Mouse (Mus musculus): Measurements from ENCODE around the gene Olfr482. TPM values are rescaled to one million over a fixed set of nuclear protein-coding genes. Genes with fewer than 3 reads are reported as not detected.

Olfr482 gene
- total RNA-seq (2014; fragmentation: Nextera tagmentation) (not detected in 2 replicates), total RNA-seq (2017) (0.10 TPM in 1 of 2 replicates, not detected in the other)

DNA sequence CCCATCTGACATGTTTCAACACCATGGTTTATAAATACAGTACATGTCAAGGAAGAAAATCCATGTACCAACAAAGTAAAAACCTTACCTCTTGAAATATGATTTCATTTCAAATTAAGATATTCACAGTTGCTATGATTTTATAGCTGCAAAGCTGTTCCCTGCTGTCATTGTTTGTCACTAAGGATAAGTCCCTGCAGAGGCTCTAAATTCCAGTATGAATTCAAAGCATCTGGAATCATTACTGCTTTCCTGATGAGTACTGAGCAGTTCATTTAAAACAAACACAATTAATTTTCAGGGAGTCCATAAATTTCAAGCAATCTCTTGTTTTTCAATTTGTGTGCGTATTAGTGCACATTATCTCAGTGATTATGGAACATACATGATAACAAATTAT is at the start of gene Olfr482:
Gene Olfr482 (minus strand): TSS at position 101 of the 400 bp plus-strand sequence.
- ATAC-seq (replicated peaks; ENCODE audit: poor library complexity, severe bottlenecking): no peak

DNA sequence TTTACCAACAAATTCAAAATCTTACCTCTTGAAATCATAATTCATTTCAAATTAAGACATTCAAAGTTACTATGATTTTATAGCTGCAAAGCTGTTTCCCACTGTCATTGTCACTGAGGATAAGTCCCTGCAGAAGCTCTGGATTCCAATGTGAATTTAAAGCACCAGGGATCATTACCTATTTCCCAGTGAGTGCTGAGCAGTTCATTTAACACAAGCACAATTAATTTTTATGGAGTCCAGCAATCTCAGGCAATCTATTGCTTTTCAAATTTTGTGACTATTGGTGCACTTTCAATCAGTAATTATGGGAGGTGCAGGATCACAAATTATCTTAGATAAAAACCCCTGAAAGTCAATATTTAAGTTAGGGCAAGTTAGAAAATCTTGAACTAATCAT is 30.0 kb upstream of the Olfr482 start, which contains the start of gene Olfr484:
Gene Olfr484 (minus strand): TSS at position 101 of the 400 bp plus-strand sequence.
- no peak for ATAC-seq (replicated peaks; ENCODE audit: poor library complexity, severe bottlenecking)

DNA sequence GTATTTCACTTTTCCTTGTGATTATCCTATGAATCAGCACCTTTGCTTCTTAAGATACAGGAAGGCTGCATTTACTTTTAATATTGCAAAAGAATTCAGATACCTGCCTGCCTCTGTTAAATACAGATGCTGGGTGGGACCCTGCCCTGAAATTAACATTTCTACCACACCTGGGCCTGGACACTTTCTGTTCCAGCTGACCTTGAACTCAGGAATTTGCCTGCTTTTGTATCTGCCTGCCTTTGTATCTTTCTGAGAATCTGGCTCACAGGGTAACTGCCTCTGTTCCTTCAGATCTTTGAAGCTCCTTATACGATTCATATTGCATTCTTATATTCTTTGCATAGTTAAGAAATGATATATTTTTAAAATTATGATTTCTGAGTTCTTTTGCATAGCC is 24.0 kb upstream of the Olfr482 start:
- no peak for ATAC-seq (replicated peaks; ENCODE audit: poor library complexity, severe bottlenecking)

DNA sequence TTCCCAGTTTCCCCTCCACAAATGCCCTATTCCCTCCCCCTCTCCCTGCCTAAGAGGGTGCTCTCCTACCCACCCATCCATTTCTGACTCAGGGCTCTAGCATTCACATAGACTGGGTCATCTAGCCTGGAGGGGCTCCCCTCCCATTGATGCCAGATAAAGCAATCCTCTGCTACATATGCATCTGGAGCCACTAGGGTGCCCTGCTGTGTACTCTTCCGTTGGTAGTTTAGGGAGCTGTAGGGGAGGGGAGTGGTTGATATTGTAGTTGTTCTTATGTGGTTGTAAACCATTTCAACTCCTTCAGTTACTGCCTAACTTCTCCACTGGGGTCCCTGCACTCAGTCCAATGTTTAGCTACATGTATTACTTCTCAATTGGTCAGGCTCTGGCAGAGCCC is 23.3 kb upstream of the Olfr482 start:
- ATAC-seq (replicated peaks; ENCODE audit: poor library complexity, severe bottlenecking): no peak

DNA sequence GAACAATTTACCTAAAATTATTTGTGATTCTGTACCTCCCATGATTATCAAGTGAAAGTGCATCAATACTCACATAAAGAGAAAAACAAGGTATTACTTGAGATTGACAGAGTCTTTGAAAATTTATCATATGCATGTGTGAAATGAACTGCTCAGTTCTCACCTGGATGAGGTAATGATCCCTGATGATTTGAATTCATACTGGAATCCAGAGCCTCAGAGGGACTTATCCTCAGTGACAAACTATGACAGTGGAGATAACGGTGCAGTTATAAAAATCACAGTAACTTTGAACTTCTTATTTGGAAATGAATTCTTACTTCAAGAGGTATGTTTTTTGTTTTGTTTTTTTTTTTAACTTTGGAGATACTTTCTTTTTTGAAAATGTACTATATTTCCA is 3.2 kb upstream of the Olfr482 start, which contains the start of gene Olfr483:
Gene Olfr483 (plus strand): TSS at position 301 of the 400 bp plus-strand sequence.
- no peak for ATAC-seq (replicated peaks; ENCODE audit: poor library complexity, severe bottlenecking)

DNA sequence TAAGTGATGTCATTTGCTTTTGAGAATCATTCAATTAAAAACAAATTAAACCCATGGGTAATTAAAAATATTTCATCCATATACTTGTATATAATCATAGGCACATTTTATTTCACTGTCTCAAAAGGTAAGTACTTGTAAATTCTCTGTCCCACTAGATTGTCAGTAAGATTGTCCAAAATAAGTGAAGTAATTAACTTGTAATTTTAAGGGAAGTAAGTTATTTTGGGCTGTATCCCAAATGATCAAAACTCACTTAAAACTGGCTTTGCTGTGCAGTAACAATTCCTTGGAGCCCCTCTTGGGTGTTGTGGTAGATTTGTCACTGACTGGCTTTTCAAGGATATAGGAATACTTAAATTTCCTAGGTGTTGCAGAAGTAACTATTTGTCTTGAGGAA is 17.8 kb downstream of the Olfr482 start, which contains the start of gene Olfr481:
Gene Olfr481 (plus strand): TSS at position 301 of the 400 bp plus-strand sequence.
- ATAC-seq (replicated peaks; ENCODE audit: poor library complexity, severe bottlenecking): no peak

DNA sequence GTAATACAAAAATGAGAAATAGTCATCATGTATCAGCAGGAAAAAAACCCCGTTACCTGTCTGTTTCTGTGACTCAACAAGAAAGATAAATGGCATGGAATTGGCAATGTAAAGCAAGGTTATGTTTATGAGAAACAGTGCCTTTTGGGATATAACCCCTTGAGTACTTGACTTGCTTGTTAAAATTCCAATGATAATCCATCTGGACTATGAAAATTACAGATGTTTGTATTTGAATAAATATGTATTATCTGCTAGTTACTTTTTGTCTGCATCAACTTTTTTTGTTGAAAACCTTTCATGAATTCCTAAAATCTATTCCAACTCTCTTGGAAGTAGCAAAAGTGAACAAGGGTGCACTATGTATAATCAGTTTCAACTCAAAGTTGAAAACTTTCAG is 30.1 kb downstream of the Olfr482 start, which contains the start of gene Olfr480:
Gene Olfr480 (minus strand): TSS at position 101 of the 400 bp plus-strand sequence.
- no peak for ATAC-seq (replicated peaks; ENCODE audit: poor library complexity, severe bottlenecking)

DNA sequence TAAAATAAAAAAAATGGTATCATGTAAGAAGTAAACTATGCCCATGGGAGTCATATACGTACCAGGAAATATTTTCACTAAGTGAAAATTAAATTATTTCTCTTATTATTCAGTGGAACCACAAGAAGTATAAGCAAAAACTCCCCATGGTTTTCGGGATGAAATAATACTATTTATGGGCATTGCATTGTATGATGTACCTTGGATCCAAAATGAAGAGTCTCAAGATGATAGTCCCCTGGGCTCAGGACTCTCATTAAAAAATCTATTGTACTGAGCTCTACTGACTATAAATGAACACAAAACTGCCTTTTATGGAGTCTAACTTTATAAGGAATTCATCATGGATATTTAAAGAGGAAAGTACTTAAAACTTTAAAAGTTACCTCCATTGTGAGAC is 47.0 kb downstream of the Olfr482 start, which contains the start of gene Olfr479:
Gene Olfr479 (plus strand): TSS at position 301 of the 400 bp plus-strand sequence.
- no peak for ATAC-seq (replicated peaks; ENCODE audit: poor library complexity, severe bottlenecking)

Other genes starting within 250 kb of the Olfr482 start
- gene Olfr472, start 199.7 kb downstream of the Olfr482 start, total RNA-seq (2014; fragmentation: Nextera tagmentation): not detected in 2 replicates
- gene Olfr472, start 199.7 kb downstream of the Olfr482 start, total RNA-seq (2017): 0.05 TPM in 1 of 2 replicates, not detected in the other
- gene Olfr473, start 167.1 kb downstream of the Olfr482 start, total RNA-seq (2014; fragmentation: Nextera tagmentation): not detected in 2 replicates
- not detected in 2 replicates for gene Olfr473, start 167.1 kb downstream of the Olfr482 start, total RNA-seq (2017)
- gene Olfr474, start 142.9 kb downstream of the Olfr482 start, total RNA-seq (2014; fragmentation: Nextera tagmentation): not detected in 2 replicates
- not detected in 2 replicates for gene Olfr474, start 142.9 kb downstream of the Olfr482 start, total RNA-seq (2017)
- not detected in 2 replicates for gene Olfr476, start 132.8 kb downstream of the Olfr482 start, total RNA-seq (2014; fragmentation: Nextera tagmentation)
- gene Olfr476, start 132.8 kb downstream of the Olfr482 start, total RNA-seq (2017): not detected in 2 replicates
- not detected in 2 replicates for gene Olfr477, start 110.9 kb downstream of the Olfr482 start, total RNA-seq (2014; fragmentation: Nextera tagmentation)
- not detected in 2 replicates for gene Olfr477, start 110.9 kb downstream of the Olfr482 start, total RNA-seq (2017)
- gene Olfr478, start 63.6 kb downstream of the Olfr482 start, total RNA-seq (2014; fragmentation: Nextera tagmentation): not detected in 2 replicates
- not detected in 2 replicates for gene Olfr478, start 63.6 kb downstream of the Olfr482 start, total RNA-seq (2017)
- not detected in 2 replicates for gene Olfr479, start 46.9 kb downstream of the Olfr482 start, total RNA-seq (2014; fragmentation: Nextera tagmentation)
- not detected in 2 replicates for gene Olfr479, start 46.9 kb downstream of the Olfr482 start, total RNA-seq (2017)
- not detected in 2 replicates for gene Olfr480, start 30.2 kb downstream of the Olfr482 start, total RNA-seq (2014; fragmentation: Nextera tagmentation)
- not detected in 2 replicates for gene Olfr480, start 30.2 kb downstream of the Olfr482 start, total RNA-seq (2017)
- not detected in 2 replicates for gene Olfr481, start 17.7 kb downstream of the Olfr482 start, total RNA-seq (2014; fragmentation: Nextera tagmentation)
- gene Olfr481, start 17.7 kb downstream of the Olfr482 start, total RNA-seq (2017): not detected in 2 replicates
- not detected in 2 replicates for gene Olfr483, start 3.3 kb upstream of the Olfr482 start, total RNA-seq (2014; fragmentation: Nextera tagmentation)
- gene Olfr483, start 3.3 kb upstream of the Olfr482 start, total RNA-seq (2017): not detected in 2 replicates
- gene Olfr484, start 29.9 kb upstream of the Olfr482 start, total RNA-seq (2014; fragmentation: Nextera tagmentation): not detected in 2 replicates
- gene Olfr484, start 29.9 kb upstream of the Olfr482 start, total RNA-seq (2017): not detected in 2 replicates
- gene Olfr485, start 62.3 kb upstream of the Olfr482 start, total RNA-seq (2014; fragmentation: Nextera tagmentation): not detected in 2 replicates
- not detected in 2 replicates for gene Olfr485, start 62.3 kb upstream of the Olfr482 start, total RNA-seq (2017)
- not detected in 2 replicates for gene Olfr486, start 75.2 kb upstream of the Olfr482 start, total RNA-seq (2014; fragmentation: Nextera tagmentation)
- not detected in 2 replicates for gene Olfr486, start 75.2 kb upstream of the Olfr482 start, total RNA-seq (2017)
- gene Olfr487, start 117.0 kb upstream of the Olfr482 start, total RNA-seq (2014; fragmentation: Nextera tagmentation): not detected in 2 replicates
- not detected in 2 replicates for gene Olfr487, start 117.0 kb upstream of the Olfr482 start, total RNA-seq (2017)
- gene Olfr488, start 160.8 kb upstream of the Olfr482 start, total RNA-seq (2014; fragmentation: Nextera tagmentation): not detected in 2 replicates
- gene Olfr488, start 160.8 kb upstream of the Olfr482 start, total RNA-seq (2017): not detected in 2 replicates
- not detected in 2 replicates for gene Olfr490, start 191.3 kb upstream of the Olfr482 start, total RNA-seq (2014; fragmentation: Nextera tagmentation)
- not detected in 2 replicates for gene Olfr490, start 191.3 kb upstream of the Olfr482 start, total RNA-seq (2017)
- not detected in 2 replicates for gene Olfr491, start 215.9 kb upstream of the Olfr482 start, total RNA-seq (2014; fragmentation: Nextera tagmentation)
- gene Olfr491, start 215.9 kb upstream of the Olfr482 start, total RNA-seq (2017): not detected in 2 replicates
- not detected in 2 replicates for gene Olfr492, start 226.1 kb upstream of the Olfr482 start, total RNA-seq (2014; fragmentation: Nextera tagmentation)
- not detected in 2 replicates for gene Olfr492, start 226.1 kb upstream of the Olfr482 start, total RNA-seq (2017)
- gene Olfr493, start 249.4 kb upstream of the Olfr482 start, total RNA-seq (2014; fragmentation: Nextera tagmentation): not detected in 2 replicates
- gene Olfr493, start 249.4 kb upstream of the Olfr482 start, total RNA-seq (2017): not detected in 2 replicates